Mouse (Mus musculus) ES-E14 (cell line): ENCODE data around the gene Zmynd19.

Experiments used
- HCFC1 ChIP-seq: IDR thresholded peaks from 2 replicates; pipeline ENCODE4 v1.6.1; 2012; ENCODE audit warnings: low read length, inconsistent platforms, borderline replicate concordance; ENCODE audit not compliant: insufficient read depth
- MAFK ChIP-seq: IDR thresholded peaks from 2 replicates; pipeline ENCODE4 v1.6.1; 2014; ENCODE audit warnings: mild to moderate bottlenecking, low read depth, low read length, inconsistent platforms; ENCODE audit not compliant: insufficient read depth
- ZNF384 ChIP-seq: IDR thresholded peaks from 2 replicates; pipeline ENCODE4 v1.6.1; 2012; ENCODE audit warnings: low read depth, low read length, inconsistent platforms

DNA sequence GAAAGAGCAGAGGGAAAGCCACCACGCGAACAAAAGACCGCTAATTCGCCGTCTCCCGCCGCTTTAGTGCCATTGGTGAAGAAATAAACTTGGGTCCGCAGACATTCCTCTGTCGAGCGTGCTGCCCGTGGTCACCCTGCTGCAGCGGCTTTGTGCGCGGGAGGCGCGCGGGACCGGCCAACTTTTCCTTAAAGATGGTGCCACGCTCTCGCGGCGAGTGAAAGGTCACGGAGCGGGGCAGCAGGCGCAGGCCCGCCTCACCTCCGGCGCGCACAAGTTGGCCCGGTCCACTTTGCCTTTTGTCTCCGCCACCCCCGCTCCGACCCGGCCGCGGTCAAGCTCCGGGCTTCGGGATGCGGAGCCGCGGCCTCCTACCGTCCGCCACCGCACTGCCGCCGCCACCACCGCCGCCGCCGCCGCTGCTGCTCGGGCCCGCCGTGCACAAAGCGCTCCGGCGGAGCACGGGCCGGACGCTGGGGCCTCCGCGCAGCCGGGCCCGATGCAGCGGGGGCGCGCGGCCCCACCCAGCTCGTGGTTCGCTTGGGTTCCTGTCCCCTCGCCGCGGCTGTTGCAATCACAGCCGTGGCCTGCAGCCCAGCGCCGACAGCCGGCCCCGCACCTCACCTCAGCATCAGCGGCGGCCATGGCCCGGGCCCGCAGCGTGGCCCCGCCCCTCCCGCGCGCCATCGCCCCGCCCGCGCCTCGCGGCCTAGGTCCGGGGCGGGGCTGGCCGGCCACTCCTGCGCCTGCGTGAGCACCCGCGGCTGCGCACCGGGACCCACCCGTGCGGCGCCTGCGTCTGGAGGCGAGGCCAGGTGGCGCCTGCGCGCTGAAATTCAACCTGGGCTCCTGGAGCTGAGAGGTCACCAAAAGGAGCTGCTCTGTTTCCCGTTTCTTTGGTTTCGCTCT, 30.4 kb upstream of the Zmynd19 start, which contains the start of gene Ehmt1:
- no peak for TF ChIP-seq ZNF384
- no peak for TF ChIP-seq HCFC1
- TF ChIP-seq MAFK = no peak
